Mouse (Mus musculus): ENCODE results near the gene Dazl. TPM values are rescaled to one million over a fixed set of nuclear protein-coding genes. Genes with fewer than 3 reads are reported as not detected.

Gene Dazl
- polyA plus RNA-seq, 1 experiment from 2014 or later, result 0.50 TPM

DNA sequence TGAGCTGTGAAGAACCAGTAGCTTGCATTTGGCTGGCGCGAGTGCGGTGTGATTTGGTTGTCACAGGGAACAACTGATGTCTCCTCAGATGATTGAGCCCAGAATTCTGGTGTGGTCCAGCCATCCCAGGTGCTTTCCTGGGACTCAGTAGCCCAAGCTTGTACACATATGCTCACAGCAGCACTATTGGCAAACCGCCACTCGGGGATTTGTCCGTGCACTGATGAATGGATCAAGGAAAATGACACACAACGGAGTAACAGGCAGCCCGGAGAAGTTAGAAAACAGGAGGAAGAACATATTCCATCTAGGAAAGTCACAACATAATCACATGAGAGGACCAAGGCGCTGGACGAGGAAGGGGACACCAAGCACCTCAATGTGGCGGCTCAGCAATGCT is 60.6 kb downstream of the Dazl start:
- ATAC-seq (replicated peaks; ENCODE audit: insufficient number of reproducible peaks, low FRiP score, low TSS enrichment), result no peak
- Histone ChIP-seq H3K9ac (ENCODE audit: low read depth, low read length) (no peak overlapping the region), H3K4me3 (ENCODE audit: low read depth, low read length) (no peak overlapping the region), H3K27ac (ENCODE audit: low read depth, low read length) (no peak overlapping the region), H3K36me3 (ENCODE audit: control insufficient read depth, insufficient read depth, low read length) (no peaks in the 10 kb centered on the region), H3K4me1 (ENCODE audit: control insufficient read depth, insufficient read depth, low read length) (no peaks in the 10 kb centered on the region), H3K4me2 (no peak overlapping the region), H3K27me3 (ENCODE audit: control insufficient read depth, insufficient read depth, low read length) (peaks cover 1% of the 10 kb centered on the region; the same call in 1 of the 2 replicates), H3K9me3 (replicated peaks; ENCODE audit: control insufficient read depth, low read length) (no peaks in the 10 kb centered on the region)
- WGBS (ENCODE audit: insufficient replicate concordance), result 88% methylated on average over 11 of the region's 11 CpGs

DNA sequence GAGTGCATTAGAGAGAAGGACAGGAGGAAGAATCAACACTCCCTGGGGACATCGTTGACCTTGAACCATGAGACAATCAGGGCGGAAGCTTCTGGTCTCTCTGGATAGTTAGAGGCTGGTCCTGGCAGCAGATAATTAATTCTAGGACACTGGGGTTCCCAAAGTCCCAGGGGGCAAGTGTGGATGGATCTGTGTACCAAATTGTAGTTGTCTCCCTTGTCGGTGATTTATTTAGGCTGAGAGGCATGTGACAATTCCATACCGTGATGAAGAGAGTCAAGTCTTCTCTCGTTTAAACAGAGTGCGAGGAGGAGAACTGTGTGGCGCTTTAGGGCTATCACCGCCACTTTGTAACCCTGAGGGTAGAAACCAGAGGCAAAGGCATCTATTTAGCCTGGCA is 62.2 kb downstream of the Dazl start:
- H3K4me3 ChIP-seq (ENCODE audit: low read depth, low read length), result no peak overlapping the region
- no peaks in the 10 kb centered on the region for H3K4me1 ChIP-seq (ENCODE audit: control insufficient read depth, insufficient read depth, low read length)
- no peaks in the 10 kb centered on the region for H3K36me3 ChIP-seq (ENCODE audit: control insufficient read depth, insufficient read depth, low read length)
- 86% methylated on average over 8 of the region's 8 CpGs for WGBS (ENCODE audit: insufficient replicate concordance)
- H3K9ac ChIP-seq (ENCODE audit: low read depth, low read length), result no peak overlapping the region
- ATAC-seq (replicated peaks; ENCODE audit: insufficient number of reproducible peaks, low FRiP score, low TSS enrichment), result no peak
- H3K27ac ChIP-seq (ENCODE audit: low read depth, low read length), result no peak overlapping the region
- no peaks in the 10 kb centered on the region for H3K9me3 ChIP-seq (replicated peaks; ENCODE audit: control insufficient read depth, low read length)
- H3K27me3 ChIP-seq (ENCODE audit: control insufficient read depth, insufficient read depth, low read length), result no peaks in the 10 kb centered on the region
- no peak overlapping the region for H3K4me2 ChIP-seq

DNA sequence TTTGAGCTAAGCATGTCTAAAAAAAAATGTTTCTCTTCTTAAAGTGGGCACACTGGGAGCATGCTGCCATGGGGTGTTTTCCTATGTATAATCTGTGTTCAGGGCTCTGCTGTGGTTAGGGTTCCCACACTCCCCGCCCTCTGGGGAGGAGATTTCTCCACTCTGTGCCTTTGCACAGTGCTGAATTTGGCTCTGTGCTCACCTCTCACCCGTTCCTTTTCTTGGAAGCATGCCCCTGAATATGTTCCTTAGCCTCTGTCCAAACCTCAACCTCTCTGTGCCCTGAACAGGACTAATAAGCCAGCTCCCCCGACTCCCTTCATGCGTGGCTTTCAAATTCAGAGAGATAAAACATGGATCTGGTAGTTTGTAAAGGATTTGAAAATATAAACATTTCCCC is 63.9 kb downstream of the Dazl start:
- 64% methylated on average over 4 of the region's 4 CpGs for WGBS (ENCODE audit: insufficient replicate concordance)
- Histone ChIP-seq H3K27me3 (ENCODE audit: control insufficient read depth, insufficient read depth, low read length) (no peaks in the 10 kb centered on the region), H3K4me2 (no peak overlapping the region), H3K9ac (ENCODE audit: low read depth, low read length) (no peak overlapping the region), H3K36me3 (ENCODE audit: control insufficient read depth, insufficient read depth, low read length) (no peaks in the 10 kb centered on the region), H3K4me1 (ENCODE audit: control insufficient read depth, insufficient read depth, low read length) (no peaks in the 10 kb centered on the region), H3K9me3 (replicated peaks; ENCODE audit: control insufficient read depth, low read length) (no peaks in the 10 kb centered on the region), H3K4me3 (ENCODE audit: low read depth, low read length) (no peak overlapping the region), H3K27ac (ENCODE audit: low read depth, low read length) (no peak overlapping the region)
- ATAC-seq (replicated peaks; ENCODE audit: insufficient number of reproducible peaks, low FRiP score, low TSS enrichment), result no peak

Other genes starting within 250 kb of the Dazl start
- 11.2 and 13.8 TPM in 2 replicates for gene Rftn1, start 103.0 kb downstream of the Dazl start, polyA plus RNA-seq (2014; fragmentation: Nextera tagmentation; extraction: Ambion mirVana)
- 4.0 and 5.2 TPM in 2 replicates for gene Plcl2, start 215.8 kb upstream of the Dazl start, polyA plus RNA-seq (2014; fragmentation: Nextera tagmentation; extraction: Ambion mirVana)

Data from heart, embryonic 11.5 days (tissue).